Mouse (Mus musculus): ENCODE data around the gene Rfx5. TPM values are rescaled to one million over a fixed set of nuclear protein-coding genes. Genes with fewer than 3 reads are reported as not detected.

Gene Rfx5
- total and polyA plus RNA-seq, 2 experiments, result 6.4 to 7.1 TPM

GRCm38 (mm10) chr3:94965878-94966277, 12.0 kb downstream of the Rfx5 start:
- H3K9ac ChIP-seq (ENCODE audit: low read depth, low read length), result no peak overlapping the region
- DNase-seq (ENCODE audit: extremely low read depth, low read depth, low spot score), result no peak
- TF ChIP-seq POLR2A (IDR thresholded peaks at IDR 0.05; ENCODE audit: extremely low read depth, insufficient read depth, low read length) (no peak), CTCF (IDR thresholded peaks at IDR 0.05; ENCODE audit: low read depth, low read length) (no peak)
- no peak overlapping the region for H3K27ac ChIP-seq (replicated peaks; ENCODE audit: insufficient read depth, low read depth, low read length)
- H3K27me3 ChIP-seq (ENCODE audit: control insufficient read depth, insufficient read depth, low read length), result no peaks in the 10 kb centered on the region
- no peaks in the 10 kb centered on the region for H3K4me1 ChIP-seq (ENCODE audit: control insufficient read depth, insufficient read depth, low read length)
- no peaks in the 10 kb centered on the region for H3K79me2 ChIP-seq (ENCODE audit: control insufficient read depth, insufficient read depth, low read length)
- no peaks in the 10 kb centered on the region for H3K36me3 ChIP-seq (ENCODE audit: control insufficient read depth, insufficient read depth, low read length)
- H3K4me3 ChIP-seq (ENCODE audit: insufficient read depth, low read depth, low read length), result no peak overlapping the region
- 89% methylated on average over 1 of the region's 1 CpGs for WGBS

DNA sequence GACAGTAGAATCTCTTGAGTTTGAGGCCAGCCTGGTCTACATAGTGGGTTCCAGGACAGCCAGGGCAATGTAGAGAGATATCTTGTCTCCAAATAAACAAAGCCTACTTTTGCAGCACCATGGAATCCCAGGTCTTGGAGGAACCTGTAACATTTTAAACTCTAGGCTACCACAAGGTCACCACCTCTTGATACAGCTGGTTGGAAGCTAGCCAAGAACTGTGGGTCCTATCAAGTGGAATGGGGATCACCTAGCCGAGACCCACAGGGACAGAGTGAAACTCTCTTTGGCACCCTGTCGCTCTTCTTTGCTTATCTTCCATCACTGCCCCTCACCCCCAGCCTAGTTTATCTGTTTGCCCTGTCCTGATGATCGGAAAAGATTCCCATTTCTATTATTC, 18.7 kb downstream of the Rfx5 start:
- no peak overlapping the region for H3K27ac ChIP-seq (replicated peaks; ENCODE audit: insufficient read depth, low read depth, low read length)
- WGBS, result 77% methylated on average over 3 of the region's 3 CpGs
- no peaks in the 10 kb centered on the region for H3K27me3 ChIP-seq (ENCODE audit: control insufficient read depth, insufficient read depth, low read length)
- H3K4me1 ChIP-seq (ENCODE audit: control insufficient read depth, insufficient read depth, low read length), result peaks cover 7% of the 10 kb centered on the region
- no peak overlapping the region for H3K4me3 ChIP-seq (ENCODE audit: insufficient read depth, low read depth, low read length)
- no peak for DNase-seq (ENCODE audit: extremely low read depth, low read depth, low spot score)
- H3K36me3 ChIP-seq (ENCODE audit: control insufficient read depth, insufficient read depth, low read length), result no peaks in the 10 kb centered on the region; the same call in 1 of the 2 replicates
- peaks cover 16% of the 10 kb centered on the region for H3K79me2 ChIP-seq (ENCODE audit: control insufficient read depth, insufficient read depth, low read length)
- no peak for TF ChIP-seq CTCF (IDR thresholded peaks at IDR 0.05; ENCODE audit: low read depth, low read length)
- no peak for TF ChIP-seq POLR2A (IDR thresholded peaks at IDR 0.05; ENCODE audit: extremely low read depth, insufficient read depth, low read length)
- H3K9ac ChIP-seq (ENCODE audit: low read depth, low read length), result no peak overlapping the region

- Histone ChIP-seq H3K36me3 (ENCODE audit: control insufficient read depth, insufficient read depth, low read length) (no peaks in the 10 kb centered on the region; the same call in 1 of the 2 replicates), H3K27ac (replicated peaks; ENCODE audit: insufficient read depth, low read depth, low read length) (no peak overlapping the region), H3K79me2 (ENCODE audit: control insufficient read depth, insufficient read depth, low read length) (peaks cover 19% of the 10 kb centered on the region), H3K27me3 (ENCODE audit: control insufficient read depth, insufficient read depth, low read length) (no peaks in the 10 kb centered on the region), H3K4me1 (ENCODE audit: control insufficient read depth, insufficient read depth, low read length) (peaks cover 7% of the 10 kb centered on the region), H3K4me3 (ENCODE audit: insufficient read depth, low read depth, low read length) (no peak overlapping the region), H3K9ac (ENCODE audit: low read depth, low read length) (no peak overlapping the region)
- 84% methylated on average over 5 of the region's 5 CpGs for WGBS
- no peak for DNase-seq (ENCODE audit: extremely low read depth, low read depth, low spot score)
- no peak for TF ChIP-seq CTCF (IDR thresholded peaks at IDR 0.05; ENCODE audit: low read depth, low read length)
These were observed 19.7 kb downstream of the Rfx5 start for GRCm38 (mm10) chr3:94973620-94974019.

DNA sequence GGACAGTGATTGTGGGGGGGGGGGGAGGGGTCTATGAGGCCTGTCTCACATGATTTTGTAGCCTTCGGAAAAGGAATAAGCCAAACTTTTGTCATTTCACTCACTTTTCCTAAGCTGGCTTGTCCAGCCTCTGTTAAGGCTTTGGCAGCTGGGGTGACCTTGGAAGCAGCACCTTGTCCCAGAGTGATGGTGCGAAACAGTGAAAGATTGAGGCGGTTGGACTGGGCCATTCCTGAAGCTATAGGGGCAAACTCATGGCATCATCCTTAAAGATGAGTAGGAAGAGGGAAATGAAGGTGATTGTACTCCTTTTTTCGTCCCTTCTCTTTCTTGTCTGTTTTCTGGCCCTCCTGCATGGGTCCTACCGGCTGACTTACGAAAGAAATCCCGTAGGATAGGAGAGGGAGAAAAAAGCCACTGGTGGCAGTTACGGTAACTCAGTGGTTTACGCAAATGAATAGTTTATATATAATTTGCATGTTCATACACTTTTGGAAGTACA, 20.2 kb downstream of the Rfx5 start:
- peak overlapping the region; percentile 98 for H3K4me3 ChIP-seq (ENCODE audit: insufficient read depth, low read depth, low read length)
- H3K79me2 ChIP-seq (ENCODE audit: control insufficient read depth, insufficient read depth, low read length), result peaks cover 22% of the 10 kb centered on the region
- H3K9ac ChIP-seq (ENCODE audit: low read depth, low read length), result peak overlapping the region; percentile 65
- H3K36me3 ChIP-seq (ENCODE audit: control insufficient read depth, insufficient read depth, low read length), result no peaks in the 10 kb centered on the region; the same call in 1 of the 2 replicates
- TF ChIP-seq CTCF (IDR thresholded peaks at IDR 0.05; ENCODE audit: low read depth, low read length) (no peak), POLR2A (IDR thresholded peaks at IDR 0.05; ENCODE audit: extremely low read depth, insufficient read depth, low read length) (no peak)
- no peaks in the 10 kb centered on the region for H3K27me3 ChIP-seq (ENCODE audit: control insufficient read depth, insufficient read depth, low read length)
- peaks cover 9% of the 10 kb centered on the region for H3K4me1 ChIP-seq (ENCODE audit: control insufficient read depth, insufficient read depth, low read length)
- WGBS, result 12% methylated on average over 9 of the region's 9 CpGs
- H3K27ac ChIP-seq (replicated peaks; ENCODE audit: insufficient read depth, low read depth, low read length), result peak overlapping the region; percentile 43
- no peak for DNase-seq (ENCODE audit: extremely low read depth, low read depth, low spot score)

DNA sequence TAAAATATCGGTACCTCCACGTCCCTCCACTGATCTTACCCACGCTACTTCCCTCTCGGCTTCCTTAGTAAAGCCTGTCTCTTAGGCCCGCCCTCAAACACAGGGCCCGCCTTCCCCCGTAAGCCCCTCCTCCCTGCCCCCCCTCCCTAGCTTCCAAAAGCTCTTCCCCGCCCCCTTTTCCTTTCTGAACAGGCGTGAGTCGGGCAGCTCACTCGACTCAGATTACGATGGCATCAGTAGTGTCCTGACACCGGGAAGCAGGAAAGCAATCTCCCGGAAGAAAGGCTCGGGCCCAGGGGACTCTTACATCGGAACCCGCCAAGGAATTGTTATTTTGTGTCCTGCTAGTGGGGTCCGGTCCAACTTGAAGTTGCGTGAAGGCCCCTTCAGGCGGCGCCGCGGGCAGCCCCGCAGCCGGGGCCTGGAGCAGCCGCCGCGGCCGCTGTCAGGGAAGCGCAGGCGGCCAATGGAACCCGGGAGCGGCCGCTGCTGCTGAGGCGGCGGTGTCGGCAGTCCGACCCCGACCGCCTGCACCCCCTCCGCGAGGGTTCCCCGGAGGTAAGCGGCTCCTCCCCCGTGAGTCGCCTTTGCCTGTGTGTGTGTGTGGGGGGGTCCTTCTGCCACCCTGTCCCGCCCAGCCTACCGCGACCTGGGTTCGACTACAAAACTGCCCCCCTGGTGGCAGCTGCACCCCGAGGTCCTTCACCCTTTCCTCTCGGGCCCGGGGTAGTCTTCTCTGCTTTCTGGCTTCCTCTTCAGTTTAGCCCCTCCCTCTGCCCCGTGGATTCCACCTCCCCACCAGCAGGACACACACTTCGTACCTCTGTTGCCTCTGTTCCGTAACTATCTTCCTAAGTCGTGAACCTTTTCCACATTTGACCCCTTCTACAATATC, 20.9 kb downstream of the Rfx5 start, which contains the start of gene Pi4kb:
Gene Pi4kb, plus strand, starts transcription at position 204 of the 895 bp plus-strand sequence.
- H3K9ac ChIP-seq (ENCODE audit: low read depth, low read length), result peak within 1 kb of the TSS; percentile 98
- peak within 1 kb of the TSS; percentile 88 for H3K27ac ChIP-seq (replicated peaks; ENCODE audit: insufficient read depth, low read depth, low read length)
- TF ChIP-seq CTCF (IDR thresholded peaks at IDR 0.05; ENCODE audit: low read depth, low read length), result no peak
- TF ChIP-seq POLR2A (IDR thresholded peaks at IDR 0.05; ENCODE audit: extremely low read depth, insufficient read depth, low read length), result 0 out of 2 replicates have a peak, but pooled peaks have one; percentile 17
- peak; percentile 87 for DNase-seq (ENCODE audit: extremely low read depth, low read depth, low spot score)
- peak within 1 kb of the TSS; percentile 98 for H3K4me3 ChIP-seq (ENCODE audit: insufficient read depth, low read depth, low read length)
- no peaks in the 10 kb centered on the region; the same call in 1 of the 2 replicates for H3K36me3 ChIP-seq (ENCODE audit: control insufficient read depth, insufficient read depth, low read length)
- under 1% methylated on average over 57 of the region's 57 CpGs for WGBS
- peaks cover 9% of the 10 kb centered on the region for H3K4me1 ChIP-seq (ENCODE audit: control insufficient read depth, insufficient read depth, low read length)
- no peaks in the 10 kb centered on the region for H3K27me3 ChIP-seq (ENCODE audit: control insufficient read depth, insufficient read depth, low read length)
- H3K79me2 ChIP-seq (ENCODE audit: control insufficient read depth, insufficient read depth, low read length), result peaks cover 22% of the 10 kb centered on the region

All from liver, adult 2 months (tissue).